Mouse (Mus musculus): ENCODE measurements around the gene 4930432M17Rik. TPM values are rescaled to one million over a fixed set of nuclear protein-coding genes. Genes with fewer than 3 reads are reported as not detected.

The 4930432M17Rik gene
- polyA plus RNA-seq, 1 experiment from 2014 or later = not detected

DNA sequence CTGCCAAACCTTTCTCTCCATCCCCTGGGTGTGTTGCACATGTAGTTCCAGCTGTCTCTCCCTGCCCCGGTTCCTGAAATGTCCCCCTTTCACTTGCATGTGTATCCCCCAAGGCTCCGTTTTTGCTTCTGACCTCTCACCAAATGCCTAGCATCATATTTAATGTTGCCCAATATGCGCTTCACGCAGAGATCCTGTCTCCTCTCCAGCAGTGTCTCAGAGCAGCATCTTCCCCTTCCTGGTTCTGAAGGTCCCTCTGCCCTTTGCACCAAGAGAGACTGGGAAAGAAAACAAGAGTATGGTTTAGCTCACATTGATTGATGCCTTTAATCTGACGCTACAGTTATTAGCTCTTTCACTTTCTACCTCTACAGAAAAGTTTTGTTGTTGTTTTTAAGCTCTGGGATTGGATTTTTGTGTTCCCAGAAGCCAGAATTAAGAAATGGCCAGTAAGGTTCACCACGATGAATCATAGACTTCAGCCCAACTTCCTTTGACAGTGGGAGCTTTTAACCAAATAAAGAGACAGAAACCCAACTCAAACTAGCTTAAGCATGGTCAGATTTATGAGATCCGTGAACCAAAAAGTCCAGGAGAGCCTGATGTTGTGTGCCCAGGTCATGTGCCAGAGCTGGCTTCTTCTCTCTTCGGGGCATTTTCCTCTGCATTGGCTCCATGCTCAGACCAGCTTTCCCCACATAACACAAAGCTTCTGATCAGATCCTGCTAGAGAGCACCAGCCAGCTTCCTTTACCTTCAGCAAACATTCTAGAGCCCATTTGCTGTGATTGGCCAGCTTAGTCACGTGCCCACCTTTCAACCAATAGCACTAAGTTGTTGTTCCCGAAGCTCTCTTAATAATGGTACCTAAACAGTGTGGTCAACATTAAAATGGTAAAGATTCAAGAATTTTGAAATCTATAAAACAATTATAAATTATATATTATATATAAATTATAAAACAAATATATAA, 12.2 kb downstream of the 4930432M17Rik start:
- H3K36me3 ChIP-seq (ENCODE audit: control insufficient read depth, insufficient read depth, low read length) = no peaks in the 10 kb centered on the region
- no peak for ATAC-seq (replicated peaks; ENCODE audit: low FRiP score)

DNA sequence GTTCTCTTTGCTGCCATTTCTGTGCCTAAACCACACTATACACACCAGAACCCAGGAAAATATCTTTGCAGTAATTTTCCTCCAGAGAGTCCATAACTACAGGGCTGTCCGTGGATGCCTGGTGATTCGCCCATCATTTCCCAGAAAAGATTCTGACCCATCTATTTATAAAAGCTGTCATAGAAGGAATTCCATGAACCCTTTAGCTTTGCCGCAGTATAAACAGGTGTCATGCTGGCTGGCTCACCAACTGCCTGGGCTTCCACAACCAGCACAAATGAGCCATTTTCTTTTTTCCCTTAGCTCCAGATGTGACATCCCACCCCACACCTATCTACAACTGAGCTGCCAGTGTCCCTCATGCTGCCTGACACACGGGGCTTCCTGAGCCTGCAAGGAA, 14.0 kb downstream of the 4930432M17Rik start:
- Histone ChIP-seq H3K4me2 (ENCODE audit: low read depth, low read length, severe bottlenecking) (no peak overlapping the region), H3K27ac (ENCODE audit: low read depth, low read length) (no peak overlapping the region), H3K4me1 (replicated peaks; ENCODE audit: control insufficient read depth, insufficient read depth, low read length) (no peaks in the 10 kb centered on the region), H3K9ac (ENCODE audit: low read length) (no peak overlapping the region), H3K4me3 (ENCODE audit: low read depth, low read length) (no peak overlapping the region), H3K27me3 (ENCODE audit: control insufficient read depth, insufficient read depth, low read length) (no peaks in the 10 kb centered on the region), H3K36me3 (ENCODE audit: control insufficient read depth, insufficient read depth, low read length) (no peaks in the 10 kb centered on the region), H3K9me3 (ENCODE audit: control insufficient read depth, low read length) (no peaks in the 10 kb centered on the region)
- DNase-seq (ENCODE audit: low spot score) = no peak
- 86% methylated on average over 4 of the region's 4 CpGs for WGBS
- no peak for ATAC-seq (replicated peaks; ENCODE audit: low FRiP score)

More for the DNA sequence above, 12.2 kb downstream of the 4930432M17Rik start:
- Histone ChIP-seq H3K9me3 (ENCODE audit: control insufficient read depth, low read length) (no peaks in the 10 kb centered on the region), H3K27ac (ENCODE audit: low read depth, low read length) (no peak overlapping the region), H3K4me2 (ENCODE audit: low read depth, low read length, severe bottlenecking) (no peak overlapping the region), H3K9ac (ENCODE audit: low read length) (no peak overlapping the region), H3K4me3 (ENCODE audit: low read depth, low read length) (no peak overlapping the region), H3K27me3 (ENCODE audit: control insufficient read depth, insufficient read depth, low read length) (no peaks in the 10 kb centered on the region), H3K4me1 (replicated peaks; ENCODE audit: control insufficient read depth, insufficient read depth, low read length) (no peaks in the 10 kb centered on the region)
- WGBS = 89% methylated on average over 10 of the region's 10 CpGs
- no peak for DNase-seq (ENCODE audit: low spot score)

DNA sequence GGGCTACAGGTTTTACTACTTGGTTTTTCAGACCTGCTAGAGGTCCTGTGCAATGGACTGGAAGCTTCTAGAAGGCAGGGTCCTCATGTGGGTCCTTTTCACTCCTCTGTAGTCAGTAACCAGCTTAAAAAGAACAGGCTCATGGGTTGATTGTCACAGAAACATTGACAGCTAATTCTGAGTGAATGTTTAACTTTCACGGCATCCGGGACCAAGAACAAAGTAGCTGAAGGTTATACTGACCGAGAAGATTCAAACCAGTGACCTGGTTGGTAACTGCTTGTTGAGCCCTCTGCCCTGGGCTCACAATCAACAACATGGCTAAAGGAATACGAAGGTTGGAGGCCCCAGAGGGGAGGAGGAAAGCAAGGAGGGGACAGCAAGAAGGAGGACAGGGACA, 14.4 kb downstream of the 4930432M17Rik start:
- H3K27me3 ChIP-seq (ENCODE audit: control insufficient read depth, insufficient read depth, low read length) = no peaks in the 10 kb centered on the region
- WGBS = 85% methylated on average over 4 of the region's 4 CpGs
- no peak overlapping the region for H3K9ac ChIP-seq (ENCODE audit: low read length)
- H3K4me2 ChIP-seq (ENCODE audit: low read depth, low read length, severe bottlenecking) = no peak overlapping the region
- DNase-seq (ENCODE audit: low spot score) (no peak), ATAC-seq (replicated peaks; ENCODE audit: low FRiP score) (no peak)
- H3K9me3 ChIP-seq (ENCODE audit: control insufficient read depth, low read length) = no peaks in the 10 kb centered on the region
- H3K4me3 ChIP-seq (ENCODE audit: low read depth, low read length) = no peak overlapping the region
- H3K36me3 ChIP-seq (ENCODE audit: control insufficient read depth, insufficient read depth, low read length) = no peaks in the 10 kb centered on the region
- no peaks in the 10 kb centered on the region for H3K4me1 ChIP-seq (replicated peaks; ENCODE audit: control insufficient read depth, insufficient read depth, low read length)
- H3K27ac ChIP-seq (ENCODE audit: low read depth, low read length) = no peak overlapping the region

DNA sequence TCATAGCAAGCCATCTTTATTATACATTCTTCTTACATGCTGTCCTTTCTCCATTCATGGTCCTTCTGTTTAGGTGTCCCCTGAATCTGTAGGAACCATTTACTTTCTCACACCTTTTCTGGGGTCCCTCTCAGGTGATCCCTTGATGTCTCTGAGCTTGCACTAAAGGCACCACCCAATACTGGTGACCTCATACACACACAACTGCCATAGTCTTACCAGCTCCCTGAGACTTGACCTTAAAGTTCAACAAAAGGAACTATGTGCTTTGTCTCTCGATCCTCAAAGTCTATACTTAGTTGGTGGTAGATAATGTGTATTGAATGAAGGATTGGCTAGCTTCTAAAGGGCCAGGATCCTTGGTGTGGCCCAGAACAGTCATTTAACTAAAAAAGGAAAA, 15.4 kb downstream of the 4930432M17Rik start:
- Histone ChIP-seq H3K4me2 (ENCODE audit: low read depth, low read length, severe bottlenecking) (no peak overlapping the region), H3K9me3 (ENCODE audit: control insufficient read depth, low read length) (no peaks in the 10 kb centered on the region), H3K27me3 (ENCODE audit: control insufficient read depth, insufficient read depth, low read length) (no peaks in the 10 kb centered on the region), H3K27ac (ENCODE audit: low read depth, low read length) (no peak overlapping the region), H3K4me1 (replicated peaks; ENCODE audit: control insufficient read depth, insufficient read depth, low read length) (no peaks in the 10 kb centered on the region), H3K36me3 (ENCODE audit: control insufficient read depth, insufficient read depth, low read length) (no peaks in the 10 kb centered on the region), H3K4me3 (ENCODE audit: low read depth, low read length) (no peak overlapping the region), H3K9ac (ENCODE audit: low read length) (no peak overlapping the region)
- DNase-seq (ENCODE audit: low spot score) (no peak), ATAC-seq (replicated peaks; ENCODE audit: low FRiP score) (peak; percentile 16; the same call in 1 of the 2 replicates)
- WGBS = 51% methylated on average over 1 of the region's 1 CpGs

DNA sequence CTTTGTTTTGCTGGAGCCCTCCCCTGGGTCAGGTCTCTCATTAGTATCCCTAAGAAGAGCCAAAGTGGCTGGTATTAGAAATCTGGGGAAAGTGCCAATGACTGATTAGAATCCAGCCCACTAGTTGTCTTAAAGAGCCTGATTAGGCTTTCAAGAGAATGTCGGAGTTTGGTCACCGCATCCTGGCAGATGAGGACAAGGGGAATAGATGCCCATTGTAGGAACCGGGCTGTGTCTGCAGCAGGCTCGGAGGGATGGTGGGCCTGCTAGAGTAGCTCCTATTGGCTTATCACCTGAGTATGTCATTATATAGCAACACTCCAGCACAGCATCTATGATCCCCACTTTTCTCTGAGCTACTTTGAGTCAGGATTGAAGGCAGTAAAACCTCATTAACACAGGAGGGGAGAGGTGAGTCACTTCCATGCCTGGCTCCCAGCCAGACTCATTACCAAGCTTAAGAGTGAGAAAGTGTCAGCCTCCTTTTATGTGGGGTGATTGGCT, 15.9 kb downstream of the 4930432M17Rik start:
- ATAC-seq (replicated peaks; ENCODE audit: low FRiP score) = peak; percentile 74
- H3K4me2 ChIP-seq (ENCODE audit: low read depth, low read length, severe bottlenecking) = no peak overlapping the region
- no peak overlapping the region for H3K9ac ChIP-seq (ENCODE audit: low read length)
- no peaks in the 10 kb centered on the region for H3K36me3 ChIP-seq (ENCODE audit: control insufficient read depth, insufficient read depth, low read length)
- DNase-seq (ENCODE audit: low spot score) = no peak
- WGBS = 64% methylated on average over 4 of the region's 4 CpGs
- no peaks in the 10 kb centered on the region for H3K4me1 ChIP-seq (replicated peaks; ENCODE audit: control insufficient read depth, insufficient read depth, low read length)
- H3K27ac ChIP-seq (ENCODE audit: low read depth, low read length) = no peak overlapping the region
- H3K4me3 ChIP-seq (ENCODE audit: low read depth, low read length) = no peak overlapping the region
- H3K9me3 ChIP-seq (ENCODE audit: control insufficient read depth, low read length) = no peaks in the 10 kb centered on the region
- no peaks in the 10 kb centered on the region for H3K27me3 ChIP-seq (ENCODE audit: control insufficient read depth, insufficient read depth, low read length)

DNA sequence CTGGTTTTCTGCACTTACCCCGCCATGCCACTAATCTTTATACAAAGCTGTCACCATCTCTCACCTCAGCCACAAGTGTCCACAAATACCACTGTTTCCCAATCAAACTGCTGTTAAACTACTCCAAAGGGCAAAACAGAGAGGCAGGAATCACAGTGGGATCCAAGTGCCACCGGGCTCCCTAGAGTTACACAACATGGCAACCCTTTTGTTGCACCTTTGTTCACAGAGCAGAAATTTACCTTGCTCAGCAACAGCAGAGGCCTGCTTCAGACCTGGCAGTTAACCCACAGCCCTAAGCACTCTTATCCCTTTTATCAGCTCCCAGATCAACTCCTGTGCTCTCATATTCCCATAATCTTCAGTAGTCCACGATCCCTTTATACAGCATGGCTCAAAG, 17.2 kb downstream of the 4930432M17Rik start:
- no peak overlapping the region for H3K4me2 ChIP-seq (ENCODE audit: low read depth, low read length, severe bottlenecking)
- no peaks in the 10 kb centered on the region for H3K4me1 ChIP-seq (replicated peaks; ENCODE audit: control insufficient read depth, insufficient read depth, low read length)
- no peak overlapping the region for H3K9ac ChIP-seq (ENCODE audit: low read length)
- no peak overlapping the region for H3K4me3 ChIP-seq (ENCODE audit: low read depth, low read length)
- WGBS = 83% methylated on average over 3 of the region's 3 CpGs
- no peaks in the 10 kb centered on the region for H3K9me3 ChIP-seq (ENCODE audit: control insufficient read depth, low read length)
- DNase-seq (ENCODE audit: low spot score) (no peak), ATAC-seq (replicated peaks; ENCODE audit: low FRiP score) (no peak)
- no peaks in the 10 kb centered on the region for H3K27me3 ChIP-seq (ENCODE audit: control insufficient read depth, insufficient read depth, low read length)
- H3K27ac ChIP-seq (ENCODE audit: low read depth, low read length) = no peak overlapping the region
- H3K36me3 ChIP-seq (ENCODE audit: control insufficient read depth, insufficient read depth, low read length) = no peaks in the 10 kb centered on the region

DNA sequence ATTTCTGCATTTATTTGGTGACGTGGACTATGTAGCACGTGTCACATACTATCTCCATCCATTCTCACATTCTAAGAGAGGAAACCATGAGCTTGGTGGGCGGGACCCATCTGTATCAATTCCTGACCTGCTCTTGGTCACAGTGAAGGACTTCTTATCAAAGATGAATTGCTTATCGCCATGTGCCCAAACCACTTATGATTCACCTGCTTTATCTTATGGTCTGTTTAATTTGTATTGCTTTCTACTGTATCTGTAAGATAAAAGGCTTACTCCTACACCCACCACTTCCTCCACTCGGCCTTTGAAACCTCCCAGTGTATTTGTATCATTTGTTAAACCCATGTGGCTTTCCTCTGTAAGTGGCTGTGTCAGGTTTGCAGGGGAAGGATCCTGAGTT, 18.5 kb downstream of the 4930432M17Rik start:
- DNase-seq (ENCODE audit: low spot score) (no peak), ATAC-seq (replicated peaks; ENCODE audit: low FRiP score) (no peak)
- Histone ChIP-seq H3K4me3 (ENCODE audit: low read depth, low read length) (no peak overlapping the region), H3K4me2 (ENCODE audit: low read depth, low read length, severe bottlenecking) (no peak overlapping the region), H3K36me3 (ENCODE audit: control insufficient read depth, insufficient read depth, low read length) (no peaks in the 10 kb centered on the region), H3K27ac (ENCODE audit: low read depth, low read length) (no peak overlapping the region), H3K9ac (ENCODE audit: low read length) (no peak overlapping the region), H3K4me1 (replicated peaks; ENCODE audit: control insufficient read depth, insufficient read depth, low read length) (no peaks in the 10 kb centered on the region), H3K9me3 (ENCODE audit: control insufficient read depth, low read length) (no peaks in the 10 kb centered on the region), H3K27me3 (ENCODE audit: control insufficient read depth, insufficient read depth, low read length) (no peaks in the 10 kb centered on the region)
- WGBS = 83% methylated on average over 5 of the region's 5 CpGs

DNA sequence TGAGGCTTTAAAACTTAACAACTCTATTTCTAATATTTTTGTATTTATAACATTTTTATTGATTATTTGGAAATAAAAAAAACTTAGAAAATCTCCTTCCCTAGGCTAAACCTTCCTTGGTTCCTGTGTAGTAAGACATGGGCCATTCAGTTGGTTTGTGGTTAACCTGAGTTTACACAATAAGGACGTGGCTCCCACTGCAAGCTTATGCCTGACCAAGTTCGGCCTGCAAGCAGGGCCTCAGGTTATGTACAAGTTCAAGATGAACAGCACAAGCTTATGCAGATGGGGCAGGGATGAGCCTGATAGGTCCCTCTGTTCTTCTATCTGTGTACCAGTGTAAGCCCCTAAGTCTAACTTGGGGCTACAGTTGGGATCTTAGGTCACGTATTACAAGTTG, 19.1 kb downstream of the 4930432M17Rik start:
- no peaks in the 10 kb centered on the region for H3K36me3 ChIP-seq (ENCODE audit: control insufficient read depth, insufficient read depth, low read length)
- no peak overlapping the region for H3K9ac ChIP-seq (ENCODE audit: low read length)
- H3K9me3 ChIP-seq (ENCODE audit: control insufficient read depth, low read length) = no peaks in the 10 kb centered on the region
- no peaks in the 10 kb centered on the region for H3K4me1 ChIP-seq (replicated peaks; ENCODE audit: control insufficient read depth, insufficient read depth, low read length)
- H3K4me3 ChIP-seq (ENCODE audit: low read depth, low read length) = no peak overlapping the region
- DNase-seq (ENCODE audit: low spot score) (no peak), ATAC-seq (replicated peaks; ENCODE audit: low FRiP score) (no peak)
- no peak overlapping the region for H3K27ac ChIP-seq (ENCODE audit: low read depth, low read length)
- 91% methylated on average over 3 of the region's 3 CpGs for WGBS
- no peaks in the 10 kb centered on the region for H3K27me3 ChIP-seq (ENCODE audit: control insufficient read depth, insufficient read depth, low read length)
- no peak overlapping the region for H3K4me2 ChIP-seq (ENCODE audit: low read depth, low read length, severe bottlenecking)

Measured in forebrain, embryonic 11.5 days (tissue).